Mouse (Mus musculus): ENCODE data around the gene Olfr1377. TPM values are rescaled to one million over a fixed set of nuclear protein-coding genes. Genes with fewer than 3 reads are reported as not detected.
"Not testable (repeated sequence)": the region's sequence is repeated elsewhere in the genome, so short reads cannot be mapped to it uniquely, and the experiment has no call there.

Gene Olfr1377
- total RNA-seq (2022): not detected

DNA sequence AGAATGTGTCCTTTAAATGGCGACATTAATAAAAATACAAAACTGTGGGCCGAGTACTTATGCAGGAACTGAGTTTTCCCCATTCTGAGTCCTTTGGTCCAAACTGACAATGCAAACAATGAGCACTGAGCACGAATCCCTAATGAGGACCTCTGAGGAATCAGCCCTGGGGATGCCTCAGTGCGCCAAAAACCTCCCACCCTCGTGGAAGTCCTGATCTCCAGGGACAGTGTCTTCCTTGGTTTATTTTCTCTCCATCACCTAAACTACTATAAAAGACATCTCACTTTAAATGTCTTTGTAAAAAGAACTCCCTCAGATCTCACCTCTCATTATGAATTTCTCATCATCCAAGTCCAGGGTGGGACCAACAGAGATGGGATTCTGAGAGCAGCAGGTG is at the start of gene Olfr1377:
Gene Olfr1377, plus strand, starts transcription at position 301 of the 400 bp plus-strand sequence.
- no peak for DNase-seq

DNA sequence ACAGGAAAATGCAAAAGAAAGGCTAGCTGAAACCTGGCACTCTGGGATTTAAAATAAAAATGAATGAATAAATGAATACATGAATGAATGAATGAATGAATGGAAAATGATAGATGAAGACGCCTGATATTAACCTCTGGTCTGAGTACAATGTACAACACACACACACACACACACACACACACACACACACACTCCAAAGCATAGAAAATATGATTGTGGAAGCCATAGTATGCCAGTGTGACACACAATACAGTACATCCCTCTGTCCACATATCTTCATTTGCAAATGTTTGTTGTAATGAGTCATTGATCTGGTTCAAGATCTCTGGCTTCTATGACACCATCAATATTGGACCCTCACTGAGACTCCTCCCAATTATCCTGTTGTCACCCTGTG is 49.7 kb upstream of the Olfr1377 start:
- no peak for DNase-seq

DNA sequence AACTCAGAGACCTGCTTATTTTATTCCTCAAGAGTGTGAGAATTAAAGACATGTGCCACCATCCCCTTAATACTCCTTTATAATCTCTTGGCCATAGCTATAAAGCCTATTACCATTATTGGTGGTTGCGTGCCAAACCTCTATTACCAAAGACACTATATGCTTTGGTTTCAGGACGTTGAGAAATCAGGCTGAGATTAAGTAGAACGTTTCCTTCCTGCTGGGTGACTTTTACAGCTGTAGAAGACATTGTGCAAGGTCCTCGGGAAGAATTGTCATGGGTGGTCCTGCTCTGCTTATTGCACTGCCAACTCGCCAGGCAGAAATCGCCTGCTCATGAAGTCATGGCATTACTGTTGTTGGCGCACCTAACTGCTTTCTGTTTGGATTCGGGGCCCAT is 43.3 kb upstream of the Olfr1377 start:
- no peak for DNase-seq

DNA sequence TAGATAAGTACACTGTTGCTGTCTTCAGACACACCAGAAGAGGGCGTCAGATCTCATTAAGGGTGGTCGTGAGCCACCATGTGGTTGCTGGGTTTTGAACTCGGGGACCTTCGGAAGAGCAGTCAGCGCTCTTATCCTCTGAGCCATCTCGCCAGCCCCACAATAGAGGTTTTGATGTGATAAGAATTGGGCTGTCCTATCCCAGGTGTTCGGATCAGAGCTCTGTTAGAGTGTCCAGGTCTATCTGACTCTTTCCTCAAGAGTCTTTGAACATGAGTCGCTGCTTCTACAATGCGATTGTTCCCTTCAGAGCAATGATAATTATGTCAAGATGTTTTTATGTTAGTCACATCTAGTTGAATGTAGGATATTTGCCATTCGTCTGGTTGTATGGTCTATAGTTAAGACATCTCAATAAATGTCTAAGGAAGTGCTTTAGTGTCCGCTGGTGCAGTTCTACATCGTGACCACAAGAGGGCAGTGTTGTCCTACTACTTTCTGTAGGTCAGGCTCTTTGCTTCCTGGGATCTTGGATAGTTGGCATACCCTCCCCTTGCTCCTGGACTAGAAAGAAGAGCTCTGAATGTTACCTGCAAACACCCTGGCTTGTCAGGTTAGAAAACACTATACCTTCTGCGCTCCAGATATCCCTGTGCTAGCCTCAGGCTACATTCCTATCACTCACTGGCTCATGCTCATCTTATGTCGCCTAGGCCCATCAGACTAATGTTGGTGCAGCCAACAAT is 42.0 kb upstream of the Olfr1377 start:
- DNase-seq: no peak

DNA sequence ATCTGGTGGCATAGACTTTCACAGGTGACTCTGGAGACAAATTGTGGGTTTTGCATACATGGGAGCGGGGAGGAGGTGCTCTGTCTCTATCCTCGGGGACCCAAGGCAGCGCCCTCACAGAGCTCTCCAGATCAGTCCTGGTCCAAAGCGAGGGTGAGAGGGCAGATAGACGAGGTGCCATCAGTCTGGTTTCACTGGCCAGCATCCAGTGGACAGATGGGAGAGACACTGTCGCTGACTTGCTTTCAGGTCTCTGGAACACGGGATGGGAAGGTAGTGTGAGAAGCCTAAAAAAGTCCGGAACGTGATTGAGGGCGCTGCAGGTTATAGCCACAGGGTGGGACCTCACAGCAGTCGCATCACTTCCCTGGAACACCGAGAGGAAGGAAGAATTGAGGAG is 39.4 kb upstream of the Olfr1377 start:
- DNase-seq: no peak

DNA sequence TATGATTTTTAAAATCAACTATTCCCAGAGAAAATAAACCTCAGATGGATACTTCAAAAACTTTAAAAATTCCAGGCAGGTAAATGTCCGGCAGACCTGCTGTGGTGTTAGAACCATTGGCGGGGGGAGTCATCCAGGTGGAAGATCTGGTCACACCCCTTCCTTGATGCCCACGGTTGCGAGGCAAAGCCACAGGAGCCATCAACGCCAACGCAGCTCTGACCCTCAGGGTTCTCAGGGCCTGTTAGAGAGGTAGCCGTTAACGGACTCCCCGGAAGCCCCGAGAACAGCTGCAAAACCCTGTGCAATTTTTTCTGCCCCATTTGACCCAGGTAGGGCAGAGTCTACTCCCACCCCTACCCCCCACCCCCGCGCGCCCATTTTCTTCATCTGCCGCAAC is 38.3 kb upstream of the Olfr1377 start, which contains the start of gene 4933414I15Rik:
Gene 4933414I15Rik, minus strand, starts transcription at position 260 of the 400 bp plus-strand sequence.
- no peak for DNase-seq

DNA sequence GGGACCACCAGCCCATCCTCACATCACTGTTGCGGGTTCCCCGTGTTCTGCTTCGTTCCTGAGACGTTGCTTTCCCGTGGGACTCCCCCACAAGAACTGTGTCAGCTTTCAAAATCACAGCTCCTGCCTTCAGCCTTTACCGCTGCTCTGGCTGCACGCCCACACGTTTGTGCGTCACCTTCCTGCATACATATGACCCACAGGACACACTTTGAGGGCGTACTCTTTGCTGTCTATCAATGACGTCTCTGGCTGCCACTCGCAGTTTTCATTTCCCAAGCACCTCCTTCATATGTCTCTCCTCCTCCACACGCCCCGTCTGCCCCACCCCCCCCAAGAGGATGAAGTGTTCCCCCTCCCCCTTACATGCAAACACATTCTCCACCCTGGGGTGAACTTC is 29.5 kb upstream of the Olfr1377 start:
- no peak for DNase-seq

DNA sequence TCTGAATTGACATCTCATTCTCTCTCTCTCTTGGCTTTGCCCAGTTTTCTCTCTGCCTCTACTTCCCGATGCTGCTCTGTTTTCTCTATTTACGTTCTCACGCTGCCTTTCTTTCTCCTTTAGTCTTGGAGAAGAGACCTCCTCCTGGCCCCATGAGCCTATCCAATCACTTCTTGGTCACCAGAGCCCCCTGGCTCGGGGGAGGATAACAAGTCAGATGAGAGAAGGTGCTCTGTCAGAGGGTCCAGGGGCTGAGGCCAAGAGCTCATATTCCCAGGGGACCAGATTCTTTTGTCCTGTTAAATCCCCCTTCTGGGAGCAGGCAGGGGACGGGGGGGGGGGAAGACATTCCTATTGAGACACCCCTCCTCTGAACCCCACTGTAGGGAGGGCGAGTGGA is 28.1 kb upstream of the Olfr1377 start, which contains the start of gene Prop1:
Gene Prop1, minus strand, starts transcription at position 101 of the 400 bp plus-strand sequence.
- DNase-seq: no peak

DNA sequence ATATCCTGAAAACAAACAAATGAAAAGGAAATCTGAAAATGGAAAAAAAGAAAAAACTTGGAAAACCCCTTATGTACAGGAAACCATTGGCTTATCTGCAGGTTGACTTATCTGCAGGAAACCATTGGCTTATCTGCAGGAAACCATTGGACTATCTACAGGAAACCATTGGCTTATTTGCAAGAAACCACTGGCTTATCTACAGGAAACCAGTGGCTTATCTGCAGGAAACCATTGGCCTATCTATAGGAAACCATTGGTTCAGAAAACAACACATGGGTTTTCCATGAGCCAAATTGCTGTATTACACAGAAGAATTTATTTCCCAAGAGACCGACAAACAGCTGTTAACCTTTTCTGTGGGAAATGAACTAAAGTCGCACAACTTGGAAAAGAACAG is 16.9 kb upstream of the Olfr1377 start:
- DNase-seq: no peak

DNA sequence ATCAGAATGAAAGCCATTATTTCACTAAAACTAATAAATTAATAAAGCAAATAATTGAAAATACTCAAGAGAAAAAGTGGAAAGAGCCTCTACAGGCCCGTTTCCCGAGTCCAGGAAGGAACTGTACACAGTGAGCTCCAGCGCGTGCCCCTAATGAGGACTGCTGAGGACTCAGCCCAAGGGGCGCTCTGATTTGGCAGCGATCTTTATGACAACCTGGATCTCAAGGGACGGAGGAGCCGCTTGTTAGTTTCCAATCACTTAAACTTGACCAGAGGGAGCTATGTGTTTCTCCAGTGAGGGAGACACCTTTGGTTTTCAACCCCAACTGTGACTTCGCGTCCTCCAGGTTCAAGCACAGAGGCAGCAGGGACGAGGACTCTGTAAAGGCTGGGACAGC is 15.5 kb upstream of the Olfr1377 start, which contains the start of gene Olfr1378:
Gene Olfr1378, plus strand, starts transcription at position 301 of the 400 bp plus-strand sequence.
- DNase-seq: no peak

DNA sequence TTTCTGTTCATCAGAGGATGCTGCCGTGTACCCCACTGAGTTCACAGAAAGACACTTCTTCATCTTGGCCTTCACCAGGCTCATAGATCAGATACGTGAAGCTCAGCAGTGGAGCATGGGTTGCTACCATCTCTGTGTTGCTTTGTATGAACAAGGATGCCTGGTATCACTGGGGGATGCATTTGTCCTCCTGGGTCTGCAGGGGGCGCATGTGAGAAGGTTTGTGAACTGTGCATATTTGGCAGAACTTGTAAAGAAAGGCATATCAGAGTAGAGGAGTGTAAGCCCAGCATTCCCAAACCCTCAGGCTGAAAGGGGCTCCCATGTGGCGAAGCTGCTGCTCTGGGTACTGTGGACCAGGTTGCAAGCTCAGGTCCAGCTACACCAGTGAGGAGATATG is 4.6 kb upstream of the Olfr1377 start:
- DNase-seq: peak; percentile 13

DNA sequence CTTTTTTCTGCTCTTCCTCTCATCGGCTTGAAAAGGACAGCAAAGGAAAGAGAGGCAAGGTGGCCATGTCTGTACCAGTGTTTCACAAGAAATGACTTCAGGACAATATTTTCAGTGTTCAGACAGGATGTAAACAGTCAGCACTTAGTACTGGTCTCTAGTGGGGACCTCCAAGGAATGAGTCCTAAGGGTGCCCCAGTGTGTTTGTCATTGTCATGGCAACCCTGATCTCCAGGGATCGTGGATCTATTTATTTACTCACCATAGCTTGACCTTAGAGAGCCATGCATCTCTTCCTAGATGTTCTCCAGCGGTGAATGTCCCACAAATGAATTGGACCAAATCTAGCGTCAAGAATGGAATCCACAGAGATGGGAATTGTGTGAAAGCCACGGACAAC is 21.5 kb downstream of the Olfr1377 start, which contains the start of gene Olfr51:
Gene Olfr51, plus strand, starts transcription at position 301 of the 400 bp plus-strand sequence.
- DNase-seq: no peak

DNA sequence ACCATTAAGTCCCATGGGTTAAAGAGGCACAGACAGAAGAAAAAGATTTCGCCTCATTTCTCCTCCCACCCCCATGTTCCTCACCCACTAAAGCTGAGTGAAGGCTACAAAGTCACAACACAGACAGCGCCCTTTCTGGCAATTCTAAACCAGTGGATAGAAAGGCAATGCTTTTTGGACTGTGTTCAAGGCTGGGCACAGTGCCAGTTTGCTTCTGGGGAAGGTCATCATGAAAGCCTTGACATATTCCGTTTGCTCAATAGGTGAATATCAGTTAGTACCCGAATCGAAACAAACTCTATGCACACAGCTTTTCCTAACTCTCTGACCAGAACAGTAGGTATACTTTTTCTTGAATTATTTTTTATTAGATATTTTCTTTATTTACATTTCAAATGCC is 30.1 kb downstream of the Olfr1377 start:
- peak; percentile 93 for DNase-seq

DNA sequence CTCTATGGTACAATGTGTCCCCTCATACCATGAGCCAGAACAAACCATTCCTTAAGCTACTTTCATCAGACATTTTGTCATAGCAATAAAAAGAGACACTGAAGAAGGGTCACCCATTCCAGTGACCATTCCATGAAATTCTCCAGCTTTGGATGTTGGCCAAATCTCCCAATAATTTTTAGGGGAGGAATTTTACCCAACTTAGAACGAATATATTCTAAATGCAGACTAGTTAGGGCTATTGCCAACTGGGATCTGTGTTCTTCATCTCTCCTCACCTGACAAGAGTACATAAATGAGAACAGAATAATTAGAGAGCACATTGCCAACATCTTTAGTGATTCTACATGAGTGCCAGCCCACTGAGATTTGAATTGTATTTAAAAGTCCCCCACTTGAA is 32.2 kb downstream of the Olfr1377 start, which contains the start of gene Olfr54:
Gene Olfr54, plus strand, starts transcription at position 301 of the 400 bp plus-strand sequence.
- no peak for DNase-seq

DNA sequence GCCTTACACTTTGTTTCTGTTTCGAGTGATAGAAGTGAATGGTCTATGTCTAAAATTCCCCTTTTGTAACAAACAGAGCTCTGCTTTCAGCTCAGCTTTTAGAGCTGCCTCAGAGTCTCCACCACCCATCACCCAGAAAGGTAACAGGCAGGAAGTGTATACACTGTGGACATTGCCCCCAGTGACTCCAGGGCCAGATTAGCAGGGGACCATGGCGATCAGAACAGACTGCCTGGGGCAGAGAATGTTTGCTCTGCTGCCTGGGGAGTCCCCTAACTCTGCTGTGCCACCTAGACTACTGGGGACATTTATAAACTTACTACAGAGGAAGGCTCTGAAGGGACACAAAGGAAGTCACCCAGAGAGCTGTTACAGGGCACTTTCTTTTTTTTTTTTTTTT is 34.6 kb downstream of the Olfr1377 start:
- DNase-seq: no peak

DNA sequence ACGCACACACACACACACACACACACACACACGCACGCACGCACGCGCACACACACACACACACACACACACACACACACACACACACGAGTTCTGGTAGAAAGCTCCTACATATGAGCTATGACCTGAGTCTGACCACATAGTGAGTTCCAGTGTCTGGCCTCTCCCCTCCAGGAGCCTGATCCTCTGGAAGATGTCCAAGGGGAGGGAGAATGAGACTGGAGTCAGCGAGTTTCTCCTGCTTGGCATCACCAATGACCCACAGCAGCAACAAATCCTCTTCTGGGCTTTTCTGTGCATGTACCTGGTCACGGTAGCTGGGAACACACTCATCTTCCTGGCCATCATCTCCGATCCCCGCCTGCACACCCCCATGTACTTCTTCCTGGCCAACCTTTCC is 45.0 kb downstream of the Olfr1377 start:
- not testable (repeated sequence) for DNase-seq

DNA sequence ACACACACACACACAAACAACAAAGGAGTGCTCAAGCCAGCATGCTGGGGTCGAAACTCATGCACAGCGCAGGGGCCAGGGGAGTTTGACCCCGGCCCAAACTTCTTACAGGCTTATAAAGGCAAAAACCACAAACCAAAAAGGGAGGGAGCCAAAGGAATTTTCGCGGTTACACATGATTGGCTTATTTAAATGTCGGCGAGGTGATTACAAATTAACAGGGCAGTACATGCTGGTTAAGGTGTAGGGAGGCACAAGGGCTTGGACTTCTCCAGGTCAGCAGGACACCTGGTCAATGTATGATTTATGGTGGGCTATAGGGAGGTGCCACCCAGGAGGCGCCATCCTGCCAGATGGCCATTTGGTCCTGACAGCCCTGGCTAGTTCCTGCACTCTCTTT is 47.6 kb downstream of the Olfr1377 start:
- DNase-seq: not testable (repeated sequence)

DNA sequence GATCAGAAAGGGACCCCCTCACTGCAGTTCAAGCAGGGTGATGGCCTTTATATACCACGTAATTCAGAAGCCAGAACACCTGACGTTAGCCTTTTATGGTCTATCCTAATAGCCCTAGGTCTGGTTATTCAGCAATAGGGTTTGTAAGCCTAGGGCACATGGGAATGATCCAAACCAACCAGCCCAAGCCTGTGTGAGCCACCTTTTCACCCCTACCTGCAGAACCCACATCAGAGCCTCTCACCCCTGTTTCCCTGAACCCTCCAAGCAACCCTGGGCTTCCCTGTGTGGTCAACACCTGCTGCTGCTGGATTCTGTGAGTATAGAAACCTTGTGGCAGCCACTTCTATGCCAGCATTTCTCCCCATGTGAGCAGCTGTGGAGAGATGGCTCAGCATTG is 48.5 kb downstream of the Olfr1377 start:
- DNase-seq: no peak

DNA sequence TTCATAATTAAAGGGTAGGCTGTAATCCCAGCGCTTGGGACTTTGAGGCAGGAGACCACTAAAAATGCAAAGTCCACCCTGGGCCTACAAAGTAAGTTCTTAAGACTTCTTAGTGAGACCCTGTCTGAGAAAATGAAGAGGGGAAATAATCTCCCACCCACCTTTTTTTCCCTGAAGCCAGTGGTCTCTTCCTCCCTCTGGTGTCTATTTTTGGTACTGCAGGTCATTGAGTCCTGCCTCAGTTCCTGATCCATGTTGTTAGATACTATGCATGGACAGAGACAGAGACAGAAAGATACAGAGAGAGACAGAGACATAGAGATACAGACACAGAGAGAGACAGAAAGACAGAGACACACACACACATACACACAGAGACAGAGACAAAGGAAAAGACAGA is 51.1 kb downstream of the Olfr1377 start:
- no peak for DNase-seq

DNA sequence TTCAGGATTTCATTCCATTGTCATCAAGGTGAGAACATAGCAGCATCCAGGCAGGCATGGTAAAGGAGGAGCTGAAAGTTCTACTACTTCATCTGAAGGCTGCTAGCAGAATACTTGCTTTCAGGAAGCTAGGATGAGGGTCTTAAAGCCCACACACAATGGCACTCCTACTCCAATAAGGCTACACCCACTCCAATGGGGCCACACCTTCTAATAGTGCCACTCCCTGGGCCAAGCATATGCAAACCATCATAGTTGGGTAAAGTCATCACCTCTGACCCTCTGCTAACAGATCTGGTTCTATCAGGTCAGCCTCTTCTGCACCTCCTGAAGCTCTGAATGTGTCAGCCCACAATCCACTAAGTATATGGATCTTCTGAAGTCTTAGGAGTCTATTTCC is 52.4 kb downstream of the Olfr1377 start:
- DNase-seq: not testable (repeated sequence)

DNA sequence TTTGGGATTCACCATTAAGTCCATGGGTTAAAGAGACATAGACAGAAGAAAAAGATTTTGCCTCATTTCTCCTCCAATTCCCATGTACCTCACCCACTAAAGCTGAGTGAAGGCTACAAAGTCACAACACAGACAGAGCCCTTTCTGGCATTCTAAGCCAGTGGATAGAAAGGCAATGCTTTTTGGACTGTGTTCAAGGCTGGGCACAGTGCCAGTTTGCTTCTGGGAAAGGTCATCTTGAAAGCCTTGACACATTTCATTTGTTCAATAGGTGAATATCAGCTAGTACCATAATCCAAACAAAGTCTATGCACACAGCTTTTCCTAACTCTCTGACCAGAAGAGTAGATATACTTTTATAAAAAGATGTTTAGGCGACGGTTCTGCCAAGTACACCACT is 54.2 kb downstream of the Olfr1377 start:
- DNase-seq: peak; percentile 85

Measured in adrenal gland, adult 8-10 months (tissue).